Mouse (Mus musculus) stomach, postnatal 0 days (tissue): ENCODE measurements at regions not wholly inside any gene's neighbourhood (a gene's known extent, or its start where the extent isn't known, plus 50 kb on each side); places are given as distances from the start of the nearest gene placed in this dataset.

Experiments
- CTCF ChIP-seq: IDR thresholded peaks from 2 replicates; pipeline ENCODE4 v1.5.1; 2016; ENCODE audit warnings: antibody characterized with exemption, low read depth, mild to moderate bottlenecking, moderate library complexity
- EP300 ChIP-seq: optimal IDR thresholded peaks from 2 replicates; pipeline ENCODE3; 2016; ENCODE audit warnings: antibody characterized with exemption

DNA sequence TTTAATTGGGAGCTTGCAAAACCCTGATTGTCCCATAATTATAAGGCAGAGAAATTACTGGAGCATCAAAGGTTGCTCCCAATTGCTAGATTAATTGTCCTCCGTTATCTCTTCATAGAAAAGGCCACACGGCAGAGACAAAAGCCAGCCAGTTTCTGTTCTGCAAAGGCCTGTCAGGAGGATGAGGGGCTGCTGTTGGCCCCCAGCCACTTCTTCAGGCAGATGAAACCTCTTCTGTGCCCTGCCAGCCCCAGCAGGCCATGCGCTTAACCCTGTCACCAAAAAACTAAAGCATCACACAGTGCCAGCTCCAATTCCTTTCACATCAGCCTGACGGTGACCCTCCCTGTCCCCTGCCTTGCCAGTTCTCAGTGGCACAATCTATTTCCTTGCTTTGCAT, 192.1 kb upstream of the Zmiz1 start:
- no peak for TF ChIP-seq CTCF
- no peak for TF ChIP-seq EP300
